Mouse (Mus musculus): ENCODE measurements around the gene Sos2. TPM values are rescaled to one million over a fixed set of nuclear protein-coding genes. Genes with fewer than 3 reads are reported as not detected.
A peak's percentile ranks its signal among the peaks of the same experiment; 100 is the strongest.

Sos2 gene
- polyA plus RNA-seq, 1 experiment from 2014 or later = 5.4 TPM

GRCm38 (mm10) chr12:69723376-69723775, 41.7 kb upstream of the Sos2 start:
- TF ChIP-seq EP300 (optimal IDR thresholded peaks at IDR 0.05) (no peak), CTCF (IDR thresholded peaks at IDR 0.05; ENCODE audit: low read depth) (no peak)
- ATAC-seq (ENCODE audit: low FRiP score, low TSS enrichment) (no peak), DNase-seq (ENCODE audit: low spot score) (no peak)
- H3K27ac ChIP-seq (replicated peaks) = no peak overlapping the region
- peak overlapping the region; percentile 88 for H3K4me2 ChIP-seq (replicated peaks; ENCODE audit: low read depth)
- H3K9me3 ChIP-seq (ENCODE audit: control insufficient read depth, low read length) = no peaks in the 10 kb centered on the region
- H3K9ac ChIP-seq (ENCODE audit: low read length) = no peak overlapping the region
- no peak overlapping the region for H3K4me3 ChIP-seq (ENCODE audit: low read depth, low read length)
- 0 out of 2 replicates have a peak, but pooled peaks cover 3% of the 10 kb centered on the region for H3K36me3 ChIP-seq (ENCODE audit: control insufficient read depth, insufficient read depth, low read length)
- H3K27me3 ChIP-seq (ENCODE audit: control insufficient read depth, insufficient read depth, low read length) = no peaks in the 10 kb centered on the region
- H3K4me1 ChIP-seq (replicated peaks; ENCODE audit: control insufficient read depth, insufficient read depth) = no peaks in the 10 kb centered on the region
- 50% methylated on average over 2 of the region's 2 CpGs for WGBS

DNA sequence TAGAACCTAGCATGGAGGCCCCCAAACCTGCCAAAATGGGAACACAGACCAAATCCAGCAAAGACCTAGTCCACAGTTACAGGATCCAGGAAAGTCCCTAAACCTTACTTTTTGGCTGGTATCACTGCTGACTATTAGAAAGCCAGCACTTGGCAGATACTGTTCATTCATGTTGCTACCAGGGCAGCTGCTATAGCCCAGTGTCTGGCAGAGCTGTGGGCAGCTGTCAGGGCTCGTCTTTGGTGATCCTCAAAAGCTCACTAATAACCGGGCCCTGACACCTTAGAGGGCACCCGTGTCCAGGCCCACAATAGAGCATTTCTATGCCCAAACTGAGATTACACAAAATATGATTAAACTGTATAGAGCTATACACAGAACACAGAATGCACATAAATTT, 41.2 kb upstream of the Sos2 start:
- ATAC-seq (ENCODE audit: low FRiP score, low TSS enrichment) = no peak
- H3K9ac ChIP-seq (ENCODE audit: low read length) = no peak overlapping the region
- 0 out of 2 replicates have a peak, but pooled peaks cover 3% of the 10 kb centered on the region for H3K36me3 ChIP-seq (ENCODE audit: control insufficient read depth, insufficient read depth, low read length)

DNA sequence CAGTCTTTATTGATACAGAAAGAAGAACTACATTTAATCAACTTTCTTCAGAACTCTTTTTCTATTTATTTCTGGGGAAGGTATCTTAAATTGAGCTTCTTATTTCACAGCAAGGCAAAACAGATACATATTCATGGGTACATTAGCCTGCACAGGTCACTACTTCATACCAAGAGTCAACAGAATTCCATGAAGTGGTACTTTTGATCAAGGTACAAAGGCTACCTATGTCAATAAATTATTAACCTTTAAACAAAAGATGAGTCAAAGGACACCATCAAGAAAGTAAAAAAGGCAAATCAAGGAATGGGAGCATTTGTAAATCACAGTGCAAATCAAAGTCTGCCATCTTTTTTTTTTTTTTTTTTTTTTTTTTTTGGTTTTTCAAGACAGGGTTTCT, 32.0 kb upstream of the Sos2 start:
- no peaks in the 10 kb centered on the region for H3K27me3 ChIP-seq (ENCODE audit: control insufficient read depth, insufficient read depth, low read length)
- no peaks in the 10 kb centered on the region for H3K36me3 ChIP-seq (ENCODE audit: control insufficient read depth, insufficient read depth, low read length)
- no peaks in the 10 kb centered on the region for H3K4me1 ChIP-seq (replicated peaks; ENCODE audit: control insufficient read depth, insufficient read depth)
- no peaks in the 10 kb centered on the region for H3K9me3 ChIP-seq (ENCODE audit: control insufficient read depth, low read length)
- ATAC-seq (ENCODE audit: low FRiP score, low TSS enrichment) = no peak
- H3K27ac ChIP-seq (replicated peaks) = no peak overlapping the region
- H3K4me2 ChIP-seq (replicated peaks; ENCODE audit: low read depth) = no peak overlapping the region
- no peak for DNase-seq (ENCODE audit: low spot score)
- H3K4me3 ChIP-seq (ENCODE audit: low read depth, low read length) = no peak overlapping the region
- TF ChIP-seq CTCF (IDR thresholded peaks at IDR 0.05; ENCODE audit: low read depth) (no peak), EP300 (optimal IDR thresholded peaks at IDR 0.05) (no peak)
- no peak overlapping the region for H3K9ac ChIP-seq (ENCODE audit: low read length)

More for the DNA sequence above, 41.2 kb upstream of the Sos2 start:
- H3K4me2 ChIP-seq (replicated peaks; ENCODE audit: low read depth) = no peak overlapping the region
- H3K27ac ChIP-seq (replicated peaks) = no peak overlapping the region
- H3K9me3 ChIP-seq (ENCODE audit: control insufficient read depth, low read length) = no peaks in the 10 kb centered on the region
- no peak overlapping the region for H3K4me3 ChIP-seq (ENCODE audit: low read depth, low read length)
- H3K4me1 ChIP-seq (replicated peaks; ENCODE audit: control insufficient read depth, insufficient read depth) = no peaks in the 10 kb centered on the region
- no peak for DNase-seq (ENCODE audit: low spot score)
- 79% methylated on average over 3 of the region's 3 CpGs for WGBS
- TF ChIP-seq EP300 (optimal IDR thresholded peaks at IDR 0.05) (no peak), CTCF (IDR thresholded peaks at IDR 0.05; ENCODE audit: low read depth) (no peak)
- no peaks in the 10 kb centered on the region for H3K27me3 ChIP-seq (ENCODE audit: control insufficient read depth, insufficient read depth, low read length)

DNA sequence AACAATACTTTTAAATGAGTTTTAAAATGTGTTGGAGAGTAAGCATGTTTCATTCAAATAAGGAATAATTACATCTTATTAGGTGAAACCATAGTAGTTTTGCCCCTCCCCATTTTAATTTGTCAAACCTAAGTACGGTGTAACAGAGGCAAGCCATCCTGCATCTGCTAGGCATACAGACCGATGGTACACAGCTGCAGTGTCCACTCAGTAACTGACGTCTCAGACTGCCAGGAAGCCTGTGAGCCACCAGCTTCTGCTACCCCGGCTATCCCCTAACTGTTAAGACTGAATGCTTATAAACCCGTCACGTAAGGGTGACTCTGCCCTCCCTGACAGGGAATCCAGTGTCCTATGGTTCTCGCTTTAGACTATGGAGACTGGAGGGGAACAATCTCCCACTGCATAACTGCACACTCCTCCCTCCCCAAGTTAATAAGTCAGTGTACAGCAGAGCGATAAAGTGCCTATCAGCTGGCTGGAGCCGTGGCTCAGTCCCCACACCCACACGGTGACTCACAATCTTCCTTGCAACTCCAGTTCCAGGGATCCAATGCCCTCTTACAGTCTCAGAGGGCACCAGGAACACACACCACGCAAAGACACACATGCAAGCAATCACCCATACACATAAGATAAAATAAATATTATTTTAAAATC, 23.3 kb upstream of the Sos2 start:
- WGBS = 59% methylated on average over 11 of the region's 11 CpGs
- no peak overlapping the region for H3K9ac ChIP-seq (ENCODE audit: low read length)

GRCm38 (mm10) chr12:69698352-69698751, 16.7 kb upstream of the Sos2 start:
- 83% methylated on average over 6 of the region's 6 CpGs for WGBS
- TF ChIP-seq CTCF (IDR thresholded peaks at IDR 0.05; ENCODE audit: low read depth) = no peak
- H3K36me3 ChIP-seq (ENCODE audit: control insufficient read depth, insufficient read depth, low read length) = no peaks in the 10 kb centered on the region
- H3K27me3 ChIP-seq (ENCODE audit: control insufficient read depth, insufficient read depth, low read length) = no peaks in the 10 kb centered on the region
- no peak overlapping the region for H3K27ac ChIP-seq (replicated peaks)
- no peak overlapping the region for H3K4me3 ChIP-seq (ENCODE audit: low read depth, low read length)
- DNase-seq (ENCODE audit: low spot score) = no peak
- no peak overlapping the region for H3K9ac ChIP-seq (ENCODE audit: low read length)
- no peak for ATAC-seq (ENCODE audit: low FRiP score, low TSS enrichment)
- H3K4me2 ChIP-seq (replicated peaks; ENCODE audit: low read depth) = no peak overlapping the region
- H3K4me1 ChIP-seq (replicated peaks; ENCODE audit: control insufficient read depth, insufficient read depth) = no peaks in the 10 kb centered on the region
- H3K9me3 ChIP-seq (ENCODE audit: control insufficient read depth, low read length) = no peaks in the 10 kb centered on the region

More for the DNA sequence above, 23.3 kb upstream of the Sos2 start:
- Histone ChIP-seq H3K27me3 (ENCODE audit: control insufficient read depth, insufficient read depth, low read length) (no peaks in the 10 kb centered on the region), H3K9me3 (ENCODE audit: control insufficient read depth, low read length) (no peaks in the 10 kb centered on the region), H3K4me2 (replicated peaks; ENCODE audit: low read depth) (no peak overlapping the region), H3K4me1 (replicated peaks; ENCODE audit: control insufficient read depth, insufficient read depth) (no peaks in the 10 kb centered on the region), H3K27ac (replicated peaks) (peak overlapping the region; percentile 46), H3K4me3 (ENCODE audit: low read depth, low read length) (no peak overlapping the region), H3K36me3 (ENCODE audit: control insufficient read depth, insufficient read depth, low read length) (no peaks in the 10 kb centered on the region)
- TF ChIP-seq EP300 (optimal IDR thresholded peaks at IDR 0.05) = no peak
- no peak for TF ChIP-seq CTCF (IDR thresholded peaks at IDR 0.05; ENCODE audit: low read depth)
- DNase-seq (ENCODE audit: low spot score) (peak; percentile 86), ATAC-seq (ENCODE audit: low FRiP score, low TSS enrichment) (peak; percentile 96)

DNA sequence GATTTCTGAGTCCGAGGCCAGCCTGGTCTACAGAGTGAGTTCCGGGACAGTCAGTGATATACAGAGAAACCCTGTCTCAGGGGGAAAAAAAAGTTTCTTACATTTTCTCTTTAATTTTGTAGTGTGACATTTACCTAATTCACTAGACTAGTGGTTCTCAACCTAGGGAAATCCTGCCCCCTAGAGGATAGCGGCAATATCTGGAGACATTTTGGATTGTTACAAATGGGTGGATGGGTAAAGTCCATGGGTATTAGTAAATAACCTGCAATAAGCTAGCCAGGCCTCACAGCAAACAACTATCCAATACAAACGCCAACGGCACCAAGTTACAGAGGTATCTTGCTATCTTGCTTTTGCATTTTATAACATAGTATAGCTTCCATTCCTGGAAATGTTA, 15.1 kb upstream of the Sos2 start:
- no peaks in the 10 kb centered on the region for H3K36me3 ChIP-seq (ENCODE audit: control insufficient read depth, insufficient read depth, low read length)
- H3K27ac ChIP-seq (replicated peaks) = no peak overlapping the region
- H3K4me1 ChIP-seq (replicated peaks; ENCODE audit: control insufficient read depth, insufficient read depth) = no peaks in the 10 kb centered on the region
- DNase-seq (ENCODE audit: low spot score) (peak; percentile 35), ATAC-seq (ENCODE audit: low FRiP score, low TSS enrichment) (no peak)
- H3K27me3 ChIP-seq (ENCODE audit: control insufficient read depth, insufficient read depth, low read length) = no peaks in the 10 kb centered on the region
- H3K4me2 ChIP-seq (replicated peaks; ENCODE audit: low read depth) = no peak overlapping the region
- no peak overlapping the region for H3K9ac ChIP-seq (ENCODE audit: low read length)
- no peaks in the 10 kb centered on the region for H3K9me3 ChIP-seq (ENCODE audit: control insufficient read depth, low read length)
- TF ChIP-seq EP300 (optimal IDR thresholded peaks at IDR 0.05) (no peak), CTCF (IDR thresholded peaks at IDR 0.05; ENCODE audit: low read depth) (peak; percentile 82)
- WGBS = 66% methylated on average over 5 of the region's 5 CpGs
- no peak overlapping the region for H3K4me3 ChIP-seq (ENCODE audit: low read depth, low read length)

All from stomach, postnatal 0 days (tissue).